Mouse (Mus musculus): ENCODE results near the gene 1110065P20Rik.

GRCm38 (mm10) chr4:124860446-124860845 lies 9.4 kb upstream of the 1110065P20Rik start:
- no peak for TF ChIP-seq POLR2A (IDR thresholded peaks at IDR 0.05; ENCODE audit: low read depth, low read length)
- TF ChIP-seq CTCF (IDR thresholded peaks at IDR 0.05; ENCODE audit: extremely low read depth, insufficient read depth, insufficient read length, insufficient replicate concordance), result no peak
